Mouse (Mus musculus): ENCODE data around the gene Macrod2.
A peak's percentile ranks its signal among the peaks of the same experiment; 100 is the strongest.

The Macrod2 gene

DNA sequence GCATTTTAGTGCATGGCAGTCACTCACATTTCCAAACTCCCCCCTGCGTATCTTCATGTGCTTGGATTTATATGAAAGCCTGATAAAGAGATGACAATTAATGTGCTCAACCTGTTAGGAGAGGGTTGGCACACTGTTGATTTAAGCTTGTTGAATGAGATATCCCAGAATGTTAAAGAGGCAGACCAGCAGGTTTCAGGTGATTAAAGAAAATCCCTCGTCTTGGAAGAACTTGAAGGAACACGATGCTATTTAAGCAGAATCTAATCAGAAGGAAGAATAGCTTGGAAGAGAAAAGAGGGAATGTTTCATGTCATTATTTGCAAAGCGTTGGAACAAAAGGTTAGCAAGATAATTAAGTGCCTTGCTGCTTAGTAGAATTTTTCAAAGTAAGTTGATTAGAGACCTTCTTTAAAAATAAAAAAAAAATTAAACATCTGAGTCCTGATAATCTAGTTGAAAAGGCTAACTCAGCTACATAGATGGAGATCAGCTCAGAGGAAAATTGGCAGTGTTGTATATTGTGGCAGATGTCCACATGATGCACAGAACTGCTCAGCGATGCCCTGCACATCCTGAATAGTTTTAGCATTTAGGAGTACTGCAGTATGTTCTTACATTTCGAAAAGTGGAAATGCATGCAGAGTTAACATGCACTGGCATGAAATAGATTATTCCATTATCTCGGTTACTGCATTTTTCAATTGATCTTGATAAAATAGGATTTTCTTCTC lies 518.7 kb downstream of the Macrod2 start:
- DNase-seq: no peak

DNA sequence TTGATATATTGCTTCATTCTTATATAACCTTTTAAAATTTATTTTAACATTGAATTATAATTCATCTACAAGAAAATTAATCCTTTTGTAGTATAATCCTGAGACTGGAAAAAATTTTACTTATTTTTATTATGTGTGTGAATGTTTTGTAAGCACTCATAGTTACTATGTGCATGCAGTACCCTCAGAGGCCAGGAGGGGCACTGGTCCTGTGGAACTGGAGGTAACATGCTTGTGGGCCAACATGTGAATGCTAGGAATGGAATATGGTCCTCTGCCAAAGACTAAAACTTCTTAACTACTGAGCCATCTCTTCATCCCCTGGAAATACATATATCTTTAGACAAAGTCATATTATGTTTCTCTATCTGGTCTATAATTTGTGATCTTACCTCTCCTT lies 531.8 kb downstream of the Macrod2 start:
- DNase-seq: peak; percentile 3

DNA sequence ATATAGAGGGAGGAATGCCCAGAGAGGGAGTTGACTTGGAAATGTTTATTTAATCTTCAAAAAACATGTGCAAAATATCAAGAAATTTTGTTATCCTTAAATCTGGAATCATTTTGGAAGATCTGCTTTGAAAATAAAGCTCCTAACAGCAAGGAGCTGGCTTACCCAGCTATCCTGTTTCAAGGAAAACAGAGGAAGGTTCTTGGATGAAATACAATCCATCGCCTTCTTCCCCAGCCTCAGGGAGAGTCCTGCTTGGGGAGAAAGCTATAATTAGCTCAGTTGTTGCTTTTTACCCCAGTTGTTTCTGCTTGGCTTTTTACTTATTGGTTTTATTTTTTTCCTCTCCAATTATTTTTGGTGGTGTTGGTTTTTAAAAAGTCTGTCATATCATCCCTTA lies 539.4 kb downstream of the Macrod2 start:
- no peak for DNase-seq

DNA sequence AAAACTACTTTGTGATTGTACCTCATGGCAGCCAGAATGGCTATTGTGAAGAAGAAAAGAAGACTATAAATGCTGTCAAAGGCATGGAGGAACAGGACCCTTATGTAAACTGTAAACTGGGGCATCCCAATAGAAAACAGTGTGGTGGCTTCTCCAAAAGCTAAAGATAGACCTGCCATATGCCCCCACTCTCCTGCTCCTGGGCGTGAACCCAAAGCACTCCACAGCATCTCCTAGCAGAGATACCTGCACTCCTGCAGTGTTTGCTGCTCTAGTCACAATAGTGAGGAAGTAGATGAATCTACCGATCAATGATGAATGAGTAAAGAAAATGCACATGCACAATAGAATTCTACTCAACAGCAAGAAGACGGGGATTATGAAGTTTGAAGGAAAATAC lies 554.4 kb downstream of the Macrod2 start:
- DNase-seq: no peak

DNA sequence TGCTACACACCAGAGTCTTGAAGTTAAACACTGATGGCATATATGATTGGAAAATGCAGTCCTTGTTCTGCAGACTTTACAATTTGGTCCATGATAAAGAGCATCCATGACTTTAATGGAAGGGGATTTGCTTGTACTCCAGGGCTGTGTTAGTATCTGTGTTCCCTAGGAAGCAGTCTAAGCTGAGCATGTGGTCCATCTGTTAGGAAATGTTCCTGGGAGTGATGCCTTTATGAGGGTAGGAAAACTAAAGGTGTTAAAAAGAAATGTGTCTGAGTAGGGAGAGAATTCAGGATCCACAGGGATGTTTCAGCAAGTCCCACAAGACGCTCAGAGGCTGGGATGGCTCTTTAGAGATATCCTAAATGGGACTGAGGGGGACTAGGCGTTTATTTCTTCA lies 564.1 kb downstream of the Macrod2 start:
- no peak for DNase-seq

DNA sequence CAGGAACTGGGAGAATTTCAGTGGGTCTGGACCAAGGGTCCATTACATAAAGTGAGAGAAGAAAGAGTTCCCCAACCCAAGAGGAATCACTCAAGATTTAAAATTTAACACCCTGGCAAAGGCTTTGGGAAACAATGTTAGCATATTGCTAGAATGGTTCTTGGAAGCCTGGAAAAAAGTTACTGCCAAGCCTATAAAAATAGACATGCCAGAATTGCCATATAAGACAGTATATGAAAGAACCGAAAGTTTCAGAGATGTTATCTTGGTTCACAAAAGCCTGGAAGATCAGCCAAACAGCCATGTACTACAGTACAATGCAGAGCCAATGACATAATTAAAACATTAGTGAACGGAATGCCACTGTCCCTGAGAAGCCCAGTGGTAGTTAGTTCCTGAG lies 575.1 kb downstream of the Macrod2 start:
- DNase-seq: no peak

DNA sequence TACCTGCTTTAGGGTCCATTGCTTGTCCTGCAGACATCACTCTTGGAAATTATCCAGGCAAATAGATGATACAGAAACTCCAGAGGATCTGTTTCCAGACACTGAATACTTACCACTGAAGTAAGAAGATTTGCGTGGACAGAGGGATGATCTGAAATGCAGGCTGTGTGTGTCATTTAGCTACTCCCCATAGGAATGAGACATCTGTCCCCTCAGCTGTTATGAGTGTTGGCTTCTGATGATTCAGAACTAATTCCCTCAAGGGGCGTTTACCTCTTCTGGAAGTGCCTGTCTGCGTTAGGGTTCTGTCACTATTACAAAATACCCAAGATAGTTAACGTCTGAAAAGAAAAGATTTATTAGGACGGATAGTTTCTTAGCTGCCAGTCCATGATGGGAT lies 576.7 kb downstream of the Macrod2 start:
- DNase-seq: no peak

DNA sequence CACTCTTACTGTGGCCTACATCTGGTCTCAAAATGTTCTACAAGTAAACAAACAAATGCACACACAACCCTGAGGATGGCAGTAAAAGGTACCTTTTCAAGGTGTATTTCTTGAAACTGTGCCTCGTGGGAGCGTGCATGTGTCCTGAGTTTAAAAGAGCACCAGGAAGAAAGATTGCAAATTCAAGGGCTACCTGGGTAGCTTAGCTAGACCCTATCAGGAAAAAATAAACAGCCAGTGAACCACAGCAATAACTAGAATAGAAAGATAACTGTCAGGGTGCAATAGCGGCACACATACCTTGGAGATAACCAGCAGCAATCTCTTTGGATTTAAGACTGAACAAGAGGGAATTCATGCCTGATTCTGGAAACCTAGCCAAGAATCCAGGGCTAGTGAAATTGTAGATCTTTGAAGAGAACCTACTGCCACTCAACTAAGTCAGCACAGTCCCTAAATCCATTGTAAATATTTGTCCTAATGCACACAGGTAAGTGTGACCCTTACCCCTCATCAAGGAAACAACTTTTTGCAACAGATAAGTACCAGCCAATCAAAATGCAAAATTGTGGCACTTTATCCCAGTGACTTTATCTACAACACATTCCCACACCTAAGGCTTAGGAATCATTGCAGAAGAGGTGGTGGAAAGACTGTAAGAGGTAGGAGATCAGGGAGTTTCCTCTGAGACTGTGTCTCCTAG lies 590.7 kb downstream of the Macrod2 start:
- no peak for DNase-seq

DNA sequence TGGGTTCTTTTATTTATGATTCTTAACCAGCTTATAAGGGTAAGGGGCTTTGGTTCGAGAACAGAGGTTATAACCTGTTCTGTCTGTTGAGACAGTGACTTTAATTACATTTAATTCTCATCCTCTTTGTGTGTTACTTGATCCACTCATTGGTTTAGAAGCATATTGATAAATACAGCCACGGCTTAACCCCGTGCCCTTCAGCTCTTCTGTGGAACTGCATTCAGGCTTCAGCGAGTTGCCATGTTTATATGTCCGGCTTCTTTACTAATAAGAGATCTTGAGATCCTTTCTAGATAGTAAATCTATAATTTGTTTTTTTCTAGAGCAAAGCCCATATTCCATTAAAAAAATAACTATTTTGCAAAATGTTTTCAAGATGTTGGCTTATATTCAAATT lies 608.7 kb downstream of the Macrod2 start:
- DNase-seq: no peak

DNA sequence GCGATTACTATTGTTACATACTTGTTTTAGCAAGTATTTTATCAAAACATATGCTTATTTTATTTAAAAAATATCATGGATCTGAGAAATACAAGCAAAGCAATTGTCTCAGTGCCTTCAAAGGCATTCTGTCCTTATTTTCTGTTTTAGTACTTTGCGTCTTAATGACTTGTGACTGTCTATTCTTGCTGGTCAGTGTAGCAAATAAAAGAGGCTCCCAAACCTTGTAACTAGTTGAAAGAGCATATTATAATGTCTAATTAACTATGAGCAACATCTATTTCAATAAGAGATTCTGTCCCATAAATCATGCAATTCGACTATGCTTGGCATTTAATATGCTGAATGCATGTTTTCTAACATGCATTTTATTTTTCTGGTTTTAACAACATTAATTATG lies 609.2 kb downstream of the Macrod2 start:
- no peak for DNase-seq

DNA sequence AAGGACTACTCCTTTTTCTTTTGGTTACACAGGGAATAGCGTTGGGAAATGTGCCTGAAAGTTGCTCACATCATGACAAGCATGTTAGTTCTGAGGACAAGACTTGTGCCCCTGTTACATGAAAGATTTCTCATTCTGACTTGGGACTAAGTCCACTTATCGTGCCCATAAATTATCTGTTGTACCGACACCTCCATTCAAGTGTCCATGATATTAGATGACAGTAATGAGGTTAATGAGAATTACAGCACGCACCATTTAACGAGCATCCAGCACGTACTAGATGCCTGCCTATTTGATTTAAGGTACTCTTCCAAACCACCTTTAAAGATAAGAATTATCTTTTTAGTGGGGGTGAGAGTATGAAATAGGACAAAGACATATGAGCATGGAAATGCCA lies 610.5 kb downstream of the Macrod2 start:
- no peak for DNase-seq

DNA sequence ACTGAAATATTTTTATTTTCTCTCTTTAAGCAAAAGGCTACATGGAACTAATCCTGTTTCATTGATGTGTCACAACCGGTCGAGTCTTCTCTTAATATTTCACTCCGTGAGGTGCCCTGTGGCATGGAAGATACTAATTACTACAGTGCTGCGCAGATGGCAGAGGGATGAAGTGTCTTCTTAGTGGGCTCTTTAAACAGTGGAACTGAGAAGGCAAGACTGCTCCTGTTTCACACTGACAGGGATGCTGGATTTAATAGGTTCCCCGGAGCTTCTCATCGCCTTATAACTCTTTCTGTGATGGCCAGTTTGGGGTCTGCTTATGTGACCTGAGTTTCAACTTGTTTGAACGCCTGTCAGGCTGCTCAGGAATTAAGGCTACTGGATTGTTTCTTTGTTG lies 612.6 kb downstream of the Macrod2 start:
- DNase-seq: no peak

DNA sequence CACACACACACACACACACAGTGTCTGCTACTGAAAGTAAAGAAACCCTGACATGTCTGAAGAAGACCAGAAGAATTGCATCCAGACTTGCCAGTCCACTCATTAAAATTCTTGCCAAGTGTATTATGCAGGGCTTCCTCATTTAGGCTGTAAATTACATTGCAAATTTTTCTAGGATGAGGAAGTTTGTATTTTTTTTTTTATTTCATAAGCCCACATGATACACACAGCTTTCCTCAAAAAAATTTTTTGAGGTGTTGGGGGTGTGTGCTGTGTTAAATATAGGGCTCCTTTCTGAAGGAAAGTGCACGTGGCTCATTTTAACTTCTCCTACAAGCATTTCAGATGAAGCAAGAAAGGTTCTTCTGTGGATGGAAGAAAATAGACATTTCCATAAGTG lies 613.3 kb downstream of the Macrod2 start:
- no peak for DNase-seq

DNA sequence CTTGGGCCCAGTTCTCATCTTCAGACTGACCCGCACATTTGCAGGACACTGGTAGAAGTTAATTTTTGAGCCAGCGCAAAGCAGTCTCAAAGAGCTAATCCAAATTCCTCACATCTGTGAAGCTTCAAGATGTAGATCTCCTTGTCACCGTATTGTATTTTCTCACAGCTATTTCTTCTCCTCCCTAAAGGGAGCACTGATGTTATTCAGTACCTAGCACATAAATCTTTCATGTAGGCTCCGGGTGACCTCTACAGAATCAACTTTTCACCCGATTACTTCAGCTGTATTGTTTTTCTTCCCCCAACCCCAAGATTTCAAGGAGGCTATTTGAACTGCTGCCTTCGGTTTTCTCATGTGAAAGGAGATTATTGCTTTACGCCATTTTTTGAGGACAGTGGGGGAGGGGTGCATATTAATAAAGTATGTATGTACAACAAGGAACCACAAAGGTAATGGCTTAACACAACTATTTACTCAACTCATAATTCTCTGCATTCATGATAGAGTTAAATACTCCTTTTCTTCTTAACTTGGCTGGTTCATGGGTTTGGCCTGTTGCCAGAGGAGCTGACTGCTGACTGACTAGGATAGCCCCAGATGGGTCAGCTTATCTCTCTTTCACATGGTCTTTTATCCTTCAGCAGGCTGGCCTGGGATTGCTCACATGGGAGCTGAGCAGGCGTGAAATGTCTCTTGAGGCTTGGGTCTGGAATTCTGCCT lies 618.5 kb downstream of the Macrod2 start:
- DNase-seq: peak; percentile 3

DNA sequence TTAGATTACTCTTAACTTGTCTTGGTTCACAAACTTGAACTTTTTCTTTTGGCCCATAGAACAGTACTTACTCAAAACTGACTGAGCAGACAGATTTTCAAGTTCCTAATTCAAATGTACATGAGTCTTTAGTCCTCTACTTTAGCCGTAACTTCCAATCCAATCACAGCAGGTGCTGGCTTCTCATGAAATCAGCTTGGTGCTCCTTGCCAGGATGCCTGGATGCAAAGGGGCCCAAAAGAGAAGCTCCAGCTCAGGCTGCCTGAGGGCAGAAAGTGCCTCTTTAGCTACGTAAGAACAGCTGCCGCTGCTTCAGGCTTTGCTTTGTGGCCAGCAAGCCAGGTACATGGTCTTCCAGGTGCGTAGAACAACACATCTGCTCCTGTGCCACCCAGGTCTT lies 627.9 kb downstream of the Macrod2 start:
- no peak for DNase-seq

DNA sequence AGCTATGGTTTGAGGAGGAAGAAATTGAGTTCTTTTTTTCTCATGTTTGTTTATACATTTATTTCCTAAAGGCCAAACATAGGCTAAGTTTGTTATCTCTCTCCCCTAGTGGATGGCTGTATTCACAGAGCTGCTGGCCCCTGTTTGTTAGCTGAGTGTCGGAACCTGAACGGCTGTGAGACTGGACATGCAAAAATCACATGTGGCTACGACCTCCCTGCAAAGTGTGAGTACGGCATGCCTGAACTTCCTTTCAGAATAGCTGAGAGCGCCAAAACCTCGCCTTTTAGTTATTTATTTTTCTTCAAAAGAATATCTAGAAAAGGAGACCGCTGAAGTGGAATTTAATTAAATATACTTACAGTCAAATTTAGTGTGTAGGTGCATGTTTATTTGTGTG lies 628.8 kb downstream of the Macrod2 start:
- DNase-seq: no peak

DNA sequence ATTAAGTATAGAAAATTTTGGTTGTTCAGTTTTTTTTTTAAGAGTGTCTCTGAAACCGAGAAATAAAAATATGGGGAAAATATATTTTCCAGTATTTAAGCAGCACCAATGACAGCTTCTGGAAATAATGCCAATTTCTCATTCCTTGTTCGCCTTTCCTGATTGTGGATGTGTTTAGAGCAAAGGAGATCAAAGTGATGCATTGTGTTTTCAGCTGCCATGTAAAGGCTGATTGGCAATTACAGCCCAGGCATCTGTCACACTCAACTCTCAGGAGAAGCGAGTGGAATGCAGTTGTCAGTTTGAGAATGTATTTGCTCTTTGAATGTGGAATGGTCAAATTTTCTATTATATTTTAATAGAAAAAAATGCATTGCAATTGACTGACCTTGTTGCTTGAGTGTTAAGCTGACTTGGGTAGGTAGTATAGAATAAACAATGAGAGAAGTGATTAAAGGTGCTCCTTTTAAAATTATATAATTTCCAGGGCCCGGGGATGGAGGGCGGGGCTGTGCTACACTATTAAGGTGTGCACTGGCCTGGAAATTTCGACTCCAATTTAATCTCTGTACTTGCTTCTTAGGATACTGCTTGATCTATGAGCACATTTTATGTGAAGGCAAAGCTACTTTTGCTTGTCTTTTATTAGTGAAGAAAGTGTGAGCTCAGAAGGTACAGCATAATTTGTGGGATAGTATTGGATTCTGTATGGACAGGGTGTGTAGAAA lies 629.4 kb downstream of the Macrod2 start:
- DNase-seq: no peak

DNA sequence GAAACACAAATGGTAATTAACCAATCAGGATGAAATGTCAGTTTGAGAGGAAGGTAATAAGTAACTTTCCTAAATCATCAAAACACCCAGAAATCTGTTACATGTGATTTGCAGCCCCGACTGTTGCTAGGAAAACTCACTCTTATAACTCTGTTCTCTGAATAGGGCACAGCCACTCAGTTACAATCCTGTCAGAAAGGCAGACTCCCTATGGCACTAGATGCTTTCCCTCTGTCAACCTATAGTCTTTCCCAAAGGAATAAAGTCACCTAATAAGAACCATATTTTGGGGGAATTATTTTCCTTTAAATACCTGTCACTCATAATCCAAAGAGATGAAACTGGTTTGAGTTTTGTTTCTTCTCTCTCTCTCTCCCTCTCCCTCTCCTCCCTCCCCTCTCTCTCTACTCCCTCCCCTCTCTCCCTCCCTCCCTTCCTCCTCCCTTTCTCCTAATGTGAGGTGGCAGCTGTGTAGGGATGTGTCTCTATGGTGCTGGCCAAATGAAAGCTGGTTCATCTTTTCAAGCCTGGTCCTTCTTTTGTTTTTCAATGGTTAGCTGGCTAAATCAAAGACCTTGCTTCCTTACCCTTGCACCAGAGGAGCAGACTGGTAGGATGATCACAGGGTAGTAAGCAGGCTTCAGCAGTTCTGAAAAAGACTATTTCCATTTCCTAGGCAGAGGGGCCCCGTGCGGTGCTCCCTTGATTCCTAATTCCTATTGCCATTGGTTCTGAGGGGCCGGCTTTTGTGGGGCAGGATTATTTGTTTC lies 661.8 kb downstream of the Macrod2 start:
- no peak for DNase-seq

DNA sequence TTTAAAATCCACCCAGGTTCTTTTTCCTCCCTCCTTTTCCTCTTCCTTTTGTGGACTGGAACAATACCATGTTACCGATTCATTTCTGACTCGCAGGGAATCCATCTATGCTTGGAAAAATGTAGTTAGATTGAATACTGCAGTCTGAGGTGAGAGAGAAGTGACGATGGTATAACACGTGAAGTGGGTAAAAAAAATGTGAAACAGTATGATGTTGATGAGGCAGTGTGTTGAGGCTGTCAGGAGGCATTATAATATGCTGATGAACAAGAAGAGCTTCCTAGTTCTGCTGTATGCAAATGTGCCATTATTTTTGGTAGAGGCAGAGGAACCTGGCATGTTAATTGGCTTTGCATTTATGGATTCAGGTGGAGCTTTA lies 662.3 kb downstream of the Macrod2 start:
- DNase-seq: no peak

DNA sequence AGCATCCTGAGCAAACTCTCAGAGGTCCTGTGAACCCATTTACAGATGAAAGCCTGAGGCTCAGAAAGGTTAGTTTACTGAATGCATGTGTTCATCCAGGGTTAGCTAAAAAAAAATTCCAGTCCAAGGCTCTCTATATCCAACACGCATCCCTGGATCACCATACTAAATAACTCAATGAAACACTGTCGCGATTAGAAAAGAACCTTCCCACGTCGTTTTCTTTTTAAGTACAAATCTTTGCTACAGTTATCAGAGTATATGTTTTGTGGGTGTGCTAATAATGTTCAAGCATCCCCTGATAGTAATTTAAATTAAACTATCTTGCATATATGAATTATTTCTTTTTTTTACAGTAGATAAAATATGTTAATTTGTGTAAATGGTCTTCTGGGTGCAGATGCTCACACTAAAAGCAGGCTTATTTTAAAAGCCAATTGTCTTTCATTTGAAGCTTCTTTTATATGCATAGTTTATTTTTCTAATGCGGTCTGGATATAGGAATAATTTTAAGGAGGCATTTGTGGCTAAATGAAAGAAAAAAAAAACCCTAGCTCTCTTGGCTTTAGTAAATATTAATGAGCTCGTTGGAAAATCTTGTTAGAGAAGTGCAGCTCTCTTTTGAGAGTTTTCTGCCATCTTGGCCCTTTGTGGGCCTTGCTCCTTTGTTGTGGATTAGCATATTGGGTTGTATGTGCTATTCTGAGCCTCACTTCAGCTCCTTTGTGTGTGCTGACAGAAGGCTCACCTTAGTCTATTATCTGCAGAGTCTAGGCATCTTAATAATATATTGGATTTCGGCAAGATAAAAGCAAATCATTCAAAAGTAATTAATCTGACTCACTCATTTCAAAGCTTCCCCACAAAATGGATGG lies 679.1 kb downstream of the Macrod2 start:
- no peak for DNase-seq

DNA sequence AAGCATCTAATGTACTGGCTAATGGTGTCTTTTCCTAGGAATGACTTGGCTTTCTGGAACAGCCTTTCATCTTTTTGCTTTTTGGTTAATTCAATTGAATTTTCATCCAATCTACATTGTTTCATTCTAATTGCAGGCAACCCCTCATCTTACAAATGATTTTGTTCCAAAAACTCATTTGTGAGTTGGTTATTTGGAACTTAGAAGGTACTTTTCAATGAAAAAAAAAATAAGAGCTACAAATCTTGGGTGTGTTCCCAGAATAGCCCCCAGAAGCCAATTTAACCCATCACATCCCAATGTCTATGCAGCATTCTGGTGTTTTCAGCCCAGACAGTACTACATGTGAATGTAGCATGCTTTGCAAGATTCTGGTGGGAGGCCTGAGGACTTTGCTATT lies 683.1 kb downstream of the Macrod2 start:
- no peak for DNase-seq

DNA sequence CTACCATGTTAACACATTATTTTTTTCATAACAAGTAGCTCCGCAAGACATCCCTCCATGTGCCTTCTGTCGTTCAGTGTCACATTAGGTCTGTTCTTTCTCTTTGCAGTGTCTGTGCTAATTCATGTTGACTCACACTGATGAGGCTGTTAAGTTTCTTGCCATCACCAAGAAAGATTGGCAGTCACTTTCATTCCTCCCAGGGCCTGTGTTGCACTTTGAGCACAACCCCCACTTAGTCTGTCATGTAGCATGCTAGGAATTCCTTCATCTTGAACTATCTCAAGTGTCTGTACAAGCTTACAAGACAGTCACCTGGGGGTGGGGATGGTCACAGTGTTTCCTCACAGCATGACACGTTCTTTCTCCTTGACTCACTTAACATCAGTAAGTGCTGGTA lies 696.2 kb downstream of the Macrod2 start:
- no peak for DNase-seq

All from kidney, adult 9 months (tissue).